Mouse (Mus musculus): ENCODE data around the gene Zdhhc18.

Zdhhc18 gene

GRCm38 (mm10) chr4:133603056-133603455 lies 46.9 kb downstream of the Zdhhc18 start:
- DNase-seq (ENCODE audit: low spot score in 2 of 2), result no peak

GRCm38 (mm10) chr4:133601721-133602218 lies 48.2 kb downstream of the Zdhhc18 start, which contains the start of gene Sfn:
Gene Sfn (minus strand): TSS chr4:133602168.
- DNase-seq (ENCODE audit: low spot score in 2 of 2), result no peak

- no peak for DNase-seq (ENCODE audit: low spot score in 2 of 2)
Measured at GRCm38 (mm10) chr4:133600306-133600705, 49.6 kb downstream of the Zdhhc18 start.

- peak; percentile 52 to 64 for DNase-seq (ENCODE audit: low spot score in 2 of 2)
Measured at GRCm38 (mm10) chr4:133599571-133600073, 50.3 kb downstream of the Zdhhc18 start.

GRCm38 (mm10) chr4:133599116-133599515 lies 50.8 kb downstream of the Zdhhc18 start:
- no peak for DNase-seq (ENCODE audit: low spot score in 2 of 2)

GRCm38 (mm10) chr4:133598616-133599015 lies 51.3 kb downstream of the Zdhhc18 start:
- DNase-seq (ENCODE audit: low spot score in 2 of 2), result no peak

GRCm38 (mm10) chr4:133596084-133596483 lies 53.9 kb downstream of the Zdhhc18 start:
- DNase-seq (ENCODE audit: low spot score in 2 of 2), result no peak

GRCm38 (mm10) chr4:133595538-133595937 lies 54.4 kb downstream of the Zdhhc18 start:
- DNase-seq (ENCODE audit: low spot score in 2 of 2), result peak in 1 of 2 experiments; percentile 18

- peak; percentile 49 to 67 for DNase-seq (ENCODE audit: low spot score in 2 of 2)
Measured at GRCm38 (mm10) chr4:133592570-133592969, 57.4 kb downstream of the Zdhhc18 start.

- peak; percentile 50 to 73 for DNase-seq (ENCODE audit: low spot score in 2 of 2)
Measured at GRCm38 (mm10) chr4:133584059-133584951, 65.6 kb downstream of the Zdhhc18 start, which contains the start of gene Gpn2. Gene Gpn2 (plus strand): TSS chr4:133584362.

- DNase-seq (ENCODE audit: low spot score in 2 of 2), result no peak
Measured at GRCm38 (mm10) chr4:133583690-133584058, 66.3 kb downstream of the Zdhhc18 start.

- no peak for DNase-seq (ENCODE audit: low spot score in 2 of 2)
Measured at GRCm38 (mm10) chr4:133577983-133578382, 72.0 kb downstream of the Zdhhc18 start.

GRCm38 (mm10) chr4:133574843-133575202 lies 75.1 kb downstream of the Zdhhc18 start:
- peak in 1 of 2 experiments; percentile 9 for DNase-seq (ENCODE audit: low spot score in 2 of 2)

GRCm38 (mm10) chr4:133574070-133574842 lies 75.7 kb downstream of the Zdhhc18 start, which contains the start of gene Gpatch3:
Gene Gpatch3 (plus strand): TSS chr4:133574745.
- peak; percentile 76 to 85 for DNase-seq (ENCODE audit: low spot score in 2 of 2)

- no peak for DNase-seq (ENCODE audit: low spot score in 2 of 2)
Measured at GRCm38 (mm10) chr4:133570066-133570466, 79.9 kb downstream of the Zdhhc18 start.

- DNase-seq (ENCODE audit: low spot score in 2 of 2), result no peak
Measured at GRCm38 (mm10) chr4:133569291-133570065, 80.5 kb downstream of the Zdhhc18 start.

- no peak for DNase-seq (ENCODE audit: low spot score in 2 of 2)
Measured at GRCm38 (mm10) chr4:133567251-133567650, 82.7 kb downstream of the Zdhhc18 start.

GRCm38 (mm10) chr4:133563123-133563571 lies 86.8 kb downstream of the Zdhhc18 start:
- DNase-seq (ENCODE audit: low spot score in 2 of 2), result no peak

GRCm38 (mm10) chr4:133561622-133562021 lies 88.3 kb downstream of the Zdhhc18 start:
- DNase-seq (ENCODE audit: low spot score in 2 of 2), result no peak

- no peak for DNase-seq (ENCODE audit: low spot score in 2 of 2)
Measured at GRCm38 (mm10) chr4:133559846-133560245, 90.1 kb downstream of the Zdhhc18 start.

- no peak for DNase-seq (ENCODE audit: low spot score in 2 of 2)
Measured at GRCm38 (mm10) chr4:133557041-133557717, 92.8 kb downstream of the Zdhhc18 start.
